Mouse (Mus musculus) heart, embryonic 15.5 days (tissue): ENCODE data around the gene Cbx4. TPM values are rescaled to one million over a fixed set of nuclear protein-coding genes. Genes with fewer than 3 reads are reported as not detected.

ENCODE experiments used
- ATAC-seq: fragments of 200-750 bp; cut with Nextera tagmentation; replicated peaks from 2 replicates; pipeline ENCODE4 v1.8.0; 2017; ENCODE audit warnings: low read depth, moderate TSS enrichment; ENCODE audit not compliant: insufficient number of reproducible peaks, insufficient read depth, low FRiP score
- H3K27ac ChIP-seq: fragments of 300-500 bp; sonication (generic); 2 replicates; pipeline ENCODE4 v1.5.1; 2015; ENCODE audit warnings: mild to moderate bottlenecking, inconsistent platforms
- H3K27me3 ChIP-seq: fragments of 300-500 bp; sonication (generic); 2 replicates; pipeline ENCODE4 v1.6.1; 2015; ENCODE audit warnings: inconsistent platforms
- H3K36me3 ChIP-seq: fragments of 300-500 bp; sonication (generic); 2 replicates; pipeline ENCODE4 v1.6.1; 2015; ENCODE audit warnings: mild to moderate bottlenecking, inconsistent platforms
- H3K4me1 ChIP-seq: fragments of 300-500 bp; sonication (generic); replicated peaks from 2 replicates; pipeline ENCODE4 v1.6.1; 2015; ENCODE audit warnings: inconsistent platforms
- H3K4me2 ChIP-seq: fragments of 300-500 bp; sonication (generic); 2 replicates; pipeline ENCODE4 v1.6.1; 2015; ENCODE audit warnings: inconsistent platforms, mild to moderate bottlenecking, moderate library complexity
- H3K4me3 ChIP-seq: fragments of 300-500 bp; sonication (generic); 2 replicates; pipeline ENCODE4 v1.5.1; 2015; ENCODE audit warnings: mild to moderate bottlenecking, inconsistent platforms
- H3K9ac ChIP-seq: fragments of 300-500 bp; sonication (generic); 2 replicates; pipeline ENCODE4 v1.6.1; 2015; ENCODE audit warnings: mild to moderate bottlenecking, inconsistent platforms
- H3K9me3 ChIP-seq: fragments of 300-500 bp; sonication (generic); replicated peaks from 2 replicates; pipeline ENCODE4 v1.6.1; 2016; ENCODE audit warnings: inconsistent platforms
- WGBS: fragments of 180-500 bp; shearing (Covaris S2); methylation state at CpG from one replicate; pipeline ENCODE4 v1.1.7; 2015; ENCODE audit warnings: mixed read lengths; 5-methylcytosine and 5-hydroxymethylcytosine counted together
- polyA plus RNA-seq: library from polyadenylated mRNA; unstranded; fragments of >200 nt; fragmentation: Nextera tagmentation; extraction: Ambion mirVana; gene quantifications from 2 replicates; pipeline ENCODE4 v1.2.1, GENCODE M21; 2015

The Cbx4 gene
- polyA plus RNA-seq, 1 experiment from 2014 or later: 9.3 TPM

- H3K4me1 ChIP-seq: peaks cover 60% of the 10 kb centered on the region
- H3K27me3 ChIP-seq: no peaks in the 10 kb centered on the region
- H3K9me3 ChIP-seq: no peaks in the 10 kb centered on the region
- H3K4me3 ChIP-seq: peak overlapping the region; percentile 7; the same call in 1 of the 2 replicates
- no peaks in the 10 kb centered on the region for H3K36me3 ChIP-seq
- H3K27ac ChIP-seq: peak overlapping the region; percentile 73
- 35% methylated on average over 23 of the region's 23 CpGs for WGBS
- ATAC-seq: peak; percentile 81
- H3K9ac ChIP-seq: 0 out of 2 replicates have a peak overlapping the region, but pooled peaks have one; percentile 11
- peak overlapping the region; percentile 40 for H3K4me2 ChIP-seq
Measured at GRCm38 (mm10) chr11:119125929-119126861, 40.2 kb upstream of the Cbx4 start.

- peaks cover 52% of the 10 kb centered on the region for H3K4me1 ChIP-seq
Measured at GRCm38 (mm10) chr11:119124536-119124935, 38.5 kb upstream of the Cbx4 start.

GRCm38 (mm10) chr11:119123522-119124319 is 37.7 kb upstream of the Cbx4 start:
- no peak for ATAC-seq
- WGBS: 59% methylated on average over 5 of the region's 5 CpGs
- H3K27ac ChIP-seq: no peak overlapping the region
- no peaks in the 10 kb centered on the region for H3K9me3 ChIP-seq
- H3K36me3 ChIP-seq: no peaks in the 10 kb centered on the region
- H3K4me3 ChIP-seq: no peak overlapping the region
- no peaks in the 10 kb centered on the region for H3K27me3 ChIP-seq
- H3K4me2 ChIP-seq: no peak overlapping the region
- peaks cover 50% of the 10 kb centered on the region for H3K4me1 ChIP-seq
- no peak overlapping the region for H3K9ac ChIP-seq

More at GRCm38 (mm10) chr11:119124536-119124935, 38.5 kb upstream of the Cbx4 start:
- Histone ChIP-seq H3K9me3 (no peaks in the 10 kb centered on the region), H3K4me3 (no peak overlapping the region), H3K27ac (no peak overlapping the region), H3K27me3 (no peaks in the 10 kb centered on the region), H3K9ac (no peak overlapping the region), H3K4me2 (no peak overlapping the region), H3K36me3 (no peaks in the 10 kb centered on the region)
- no peak for ATAC-seq
- WGBS: 81% methylated on average over 6 of the region's 6 CpGs

- Histone ChIP-seq H3K9me3 (no peaks in the 10 kb centered on the region), H3K27me3 (no peaks in the 10 kb centered on the region), H3K4me1 (peaks cover 39% of the 10 kb centered on the region), H3K36me3 (no peaks in the 10 kb centered on the region), H3K4me2 (no peak overlapping the region), H3K27ac (no peak overlapping the region), H3K9ac (no peak overlapping the region), H3K4me3 (no peak overlapping the region)
- WGBS: 73% methylated on average over 5 of the region's 5 CpGs
- no peak for ATAC-seq
Measured at GRCm38 (mm10) chr11:119122396-119122795, 36.4 kb upstream of the Cbx4 start.

GRCm38 (mm10) chr11:119118905-119119304 is 32.9 kb upstream of the Cbx4 start:
- H3K9ac ChIP-seq: no peak overlapping the region
- ATAC-seq: no peak
- 0 out of 2 replicates have a peak, but pooled peaks cover 1% of the 10 kb centered on the region for H3K27me3 ChIP-seq
- no peaks in the 10 kb centered on the region for H3K9me3 ChIP-seq
- no peaks in the 10 kb centered on the region for H3K36me3 ChIP-seq
- H3K4me3 ChIP-seq: no peak overlapping the region
- no peak overlapping the region for H3K4me2 ChIP-seq
- H3K4me1 ChIP-seq: peaks cover 17% of the 10 kb centered on the region
- 37% methylated on average over 7 of the region's 7 CpGs for WGBS
- no peak overlapping the region for H3K27ac ChIP-seq

GRCm38 (mm10) chr11:119117945-119118344 is 31.9 kb upstream of the Cbx4 start:
- Histone ChIP-seq H3K9me3 (no peaks in the 10 kb centered on the region), H3K4me1 (peaks cover 14% of the 10 kb centered on the region), H3K9ac (no peak overlapping the region), H3K36me3 (no peaks in the 10 kb centered on the region), H3K4me2 (no peak overlapping the region), H3K4me3 (no peak overlapping the region), H3K27ac (no peak overlapping the region), H3K27me3 (0 out of 2 replicates have a peak, but pooled peaks cover 3% of the 10 kb centered on the region)
- WGBS: 63% methylated on average over 7 of the region's 7 CpGs
- ATAC-seq: no peak

- Histone ChIP-seq H3K9ac (no peak overlapping the region), H3K36me3 (no peaks in the 10 kb centered on the region), H3K4me3 (no peak overlapping the region), H3K9me3 (no peaks in the 10 kb centered on the region), H3K4me1 (peaks cover 14% of the 10 kb centered on the region), H3K27ac (0 out of 2 replicates have a peak overlapping the region, but pooled peaks have one; percentile 22), H3K27me3 (0 out of 2 replicates have a peak, but pooled peaks cover 3% of the 10 kb centered on the region), H3K4me2 (no peak overlapping the region)
- 49% methylated on average over 4 of the region's 4 CpGs for WGBS
- no peak for ATAC-seq
Measured at GRCm38 (mm10) chr11:119116992-119117391, 31.0 kb upstream of the Cbx4 start.

GRCm38 (mm10) chr11:119112721-119113120 is 26.7 kb upstream of the Cbx4 start:
- H3K9me3 ChIP-seq: no peaks in the 10 kb centered on the region
- H3K4me1 ChIP-seq: peaks cover 5% of the 10 kb centered on the region
- no peak overlapping the region for H3K9ac ChIP-seq
- H3K4me2 ChIP-seq: no peak overlapping the region
- ATAC-seq: no peak
- H3K4me3 ChIP-seq: no peak overlapping the region
- H3K36me3 ChIP-seq: no peaks in the 10 kb centered on the region
- H3K27me3 ChIP-seq: 0 out of 2 replicates have a peak, but pooled peaks cover 3% of the 10 kb centered on the region
- no peak overlapping the region for H3K27ac ChIP-seq

- Histone ChIP-seq H3K36me3 (no peaks in the 10 kb centered on the region), H3K4me2 (no peak overlapping the region), H3K27me3 (0 out of 2 replicates have a peak, but pooled peaks cover 3% of the 10 kb centered on the region), H3K4me1 (peaks cover 2% of the 10 kb centered on the region), H3K4me3 (no peak overlapping the region), H3K9me3 (no peaks in the 10 kb centered on the region), H3K9ac (no peak overlapping the region), H3K27ac (no peak overlapping the region)
- ATAC-seq: no peak
- 15% methylated on average over 7 of the region's 7 CpGs for WGBS
Measured at GRCm38 (mm10) chr11:119111345-119111744, 25.3 kb upstream of the Cbx4 start.

- peaks cover 15% of the 10 kb centered on the region for H3K4me1 ChIP-seq
- H3K27ac ChIP-seq: no peak overlapping the region
- no peaks in the 10 kb centered on the region for H3K9me3 ChIP-seq
- no peak overlapping the region for H3K9ac ChIP-seq
- no peaks in the 10 kb centered on the region for H3K36me3 ChIP-seq
- H3K4me2 ChIP-seq: no peak overlapping the region
- 65% methylated on average over 9 of the region's 9 CpGs for WGBS
- 0 out of 2 replicates have a peak, but pooled peaks cover 3% of the 10 kb centered on the region for H3K27me3 ChIP-seq
- H3K4me3 ChIP-seq: no peak overlapping the region
- no peak for ATAC-seq
Measured at GRCm38 (mm10) chr11:119109415-119110071, 23.5 kb upstream of the Cbx4 start.
